Mouse (Mus musculus) layer of hippocampus, adult 9-11 months (tissue): Measurements from ENCODE around the gene Gm42517.

Experiments
- DNase-seq: peaks from one replicate; pipeline ENCODE4 v3.0.0; 2022

The Gm42517 gene

DNA sequence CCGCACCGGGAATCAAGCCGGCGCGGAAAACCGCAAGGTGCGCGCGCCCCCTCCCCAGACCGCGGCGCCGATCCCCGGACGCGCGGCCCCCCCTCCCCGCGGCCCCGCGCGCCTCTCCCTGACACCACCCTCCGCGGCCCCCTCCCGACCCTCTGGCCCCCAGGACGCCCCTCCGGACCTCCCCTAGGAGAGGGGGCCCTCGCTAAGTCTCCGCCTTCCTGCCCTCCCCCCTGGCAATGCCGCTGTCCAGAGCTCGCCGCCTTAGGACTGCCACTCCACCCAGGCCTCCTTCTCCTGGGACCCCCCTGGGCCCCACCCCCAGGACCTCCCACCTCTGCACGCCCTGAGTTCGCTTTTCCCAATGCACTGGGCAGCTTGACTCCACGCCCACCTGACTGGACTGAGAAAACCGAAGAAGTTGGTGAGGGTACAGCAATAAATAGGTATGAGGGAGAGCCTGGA is at the start of gene Gm42517:
Gm42517 (minus strand) TSS at position 52 of the 462 bp plus-strand sequence.
- DNase-seq: no peak

- no peak for DNase-seq
Observed at GRCm38 (mm10) chr5:108414711-108415110, 47.0 kb upstream of the Gm42517 start.

GRCm38 (mm10) chr5:108406977-108407376 is 39.3 kb upstream of the Gm42517 start:
- DNase-seq: no peak

DNA sequence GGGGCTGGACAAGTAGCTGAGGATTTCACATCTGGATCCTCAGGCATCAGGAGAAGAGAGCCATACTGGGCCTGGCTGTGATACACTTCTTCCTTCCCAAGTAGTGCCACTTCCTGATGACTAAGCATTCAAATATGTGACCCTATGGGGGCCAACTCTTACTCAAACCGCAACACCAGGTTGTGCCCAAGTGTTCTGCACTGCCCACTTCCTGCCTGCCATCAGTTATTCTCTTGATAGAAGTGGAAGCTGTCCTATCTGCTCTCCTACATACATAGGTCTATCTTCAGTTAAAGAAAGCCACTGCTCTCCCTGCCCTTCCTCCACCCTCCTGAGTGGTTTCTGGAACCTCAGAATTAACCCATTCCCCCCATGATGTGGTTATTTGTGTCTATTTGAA is 37.7 kb upstream of the Gm42517 start:
- DNase-seq: no peak

DNA sequence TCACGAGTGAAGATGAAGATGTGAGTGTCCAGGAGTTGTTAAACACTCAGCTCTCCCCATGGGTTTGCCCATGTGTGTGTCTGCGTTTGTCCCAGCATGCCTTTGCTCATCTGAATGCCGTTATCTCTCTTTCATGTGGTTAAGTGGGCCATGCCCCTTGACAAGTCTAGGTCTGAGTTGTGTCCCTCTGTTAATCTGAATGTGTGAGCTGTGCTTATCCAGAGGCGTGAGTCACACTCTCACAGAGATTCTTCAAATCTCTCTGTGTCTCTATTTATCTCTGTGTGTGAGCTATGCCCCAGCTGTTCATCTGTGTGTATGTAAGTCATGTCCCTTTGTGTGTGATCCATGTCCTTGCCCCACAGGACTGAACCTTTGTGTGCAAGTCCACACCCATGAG is 35.7 kb upstream of the Gm42517 start:
- DNase-seq: no peak

GRCm38 (mm10) chr5:108389744-108390143 is 22.0 kb upstream of the Gm42517 start:
- DNase-seq: no peak

- DNase-seq: no peak
Observed at GRCm38 (mm10) chr5:108388201-108388600, 20.5 kb upstream of the Gm42517 start, which contains the start of gene Pde6b. Gene Pde6b (plus strand): TSS chr5:108388391.

- DNase-seq: no peak
Observed at GRCm38 (mm10) chr5:108386449-108386848, 18.7 kb upstream of the Gm42517 start.

DNA sequence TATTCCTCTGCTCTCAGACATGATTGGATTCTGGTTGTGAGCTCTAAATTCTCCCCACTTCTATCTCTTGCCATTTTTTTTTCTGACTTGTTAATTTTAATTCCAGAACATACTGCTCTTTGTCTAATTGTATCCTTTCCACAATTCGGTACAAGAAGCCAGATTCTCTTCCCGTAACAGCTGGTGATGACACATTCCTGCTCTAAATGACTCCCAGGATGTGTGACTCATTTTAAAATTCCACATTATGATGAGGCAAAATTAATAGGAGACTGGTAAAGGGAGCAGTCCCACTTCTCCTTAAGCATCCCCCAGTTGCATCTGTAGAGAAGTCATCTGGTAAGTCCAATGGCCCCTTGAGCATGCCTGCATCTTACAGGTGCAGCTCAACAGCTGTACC is 17.9 kb upstream of the Gm42517 start:
- DNase-seq: peak; percentile 85

GRCm38 (mm10) chr5:108378346-108378745 is 10.6 kb upstream of the Gm42517 start:
- DNase-seq: no peak

- no peak for DNase-seq
Observed at GRCm38 (mm10) chr5:108376059-108376458, 8.3 kb upstream of the Gm42517 start.

DNA sequence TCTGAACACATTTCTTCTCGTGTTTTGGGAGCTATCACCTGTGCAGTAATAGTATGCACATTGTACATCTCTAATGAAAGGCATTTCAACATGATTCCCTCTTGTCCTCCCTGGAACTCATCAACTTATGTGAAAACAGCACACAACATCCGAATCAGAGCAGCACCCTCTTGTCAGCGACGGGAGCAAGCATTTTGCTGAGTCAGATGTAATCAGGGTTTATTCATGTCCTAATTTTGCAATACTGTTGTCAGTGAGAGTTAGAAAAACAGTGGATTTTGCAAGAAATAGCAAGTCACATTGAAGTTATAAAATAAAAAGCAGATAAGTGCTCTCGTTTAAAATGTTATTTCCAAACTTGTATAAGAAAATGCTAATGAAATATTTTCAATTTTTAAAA is 6.4 kb upstream of the Gm42517 start:
- no peak for DNase-seq

GRCm38 (mm10) chr5:108369964-108370363 is 2.2 kb upstream of the Gm42517 start:
- DNase-seq: no peak

DNA sequence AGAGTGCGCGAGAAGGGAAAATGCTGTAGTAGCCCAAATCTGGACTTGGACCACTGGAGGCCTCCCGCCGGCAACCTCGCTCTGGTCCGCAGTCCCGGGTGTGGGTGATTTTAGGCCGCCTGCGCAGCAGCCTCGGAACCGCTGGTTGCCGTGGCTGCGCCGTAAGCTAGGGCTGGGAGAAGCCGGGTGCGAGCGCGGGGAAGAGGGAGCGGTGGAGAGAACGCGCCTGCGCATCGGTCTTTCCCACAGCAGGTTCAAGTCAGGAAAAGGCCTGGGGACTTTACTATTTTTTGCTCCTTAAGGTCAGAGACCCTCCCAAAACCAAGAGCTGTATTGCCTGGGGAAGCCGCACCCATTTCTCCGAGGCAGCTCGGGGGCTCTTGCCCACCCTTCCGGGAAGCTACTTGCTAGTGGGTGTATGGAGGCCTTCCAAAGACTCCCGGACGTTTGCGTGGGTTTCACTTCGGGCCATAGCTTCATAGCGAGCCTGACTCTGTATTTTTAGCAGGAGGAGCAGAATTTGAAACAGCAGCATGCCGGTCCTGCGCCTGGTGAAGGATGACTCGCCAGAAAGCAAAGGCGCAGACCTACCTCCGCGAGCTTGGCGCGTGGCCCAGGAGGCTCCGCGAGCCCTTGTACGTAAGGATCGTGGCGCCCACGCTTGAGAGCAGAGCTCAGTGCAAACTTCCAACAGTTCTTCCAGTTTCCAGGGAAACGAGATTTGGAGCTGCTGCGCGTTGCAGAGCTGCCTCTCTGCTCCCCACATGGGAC is 1.3 kb upstream of the Gm42517 start:
- peak; percentile 91 for DNase-seq

DNA sequence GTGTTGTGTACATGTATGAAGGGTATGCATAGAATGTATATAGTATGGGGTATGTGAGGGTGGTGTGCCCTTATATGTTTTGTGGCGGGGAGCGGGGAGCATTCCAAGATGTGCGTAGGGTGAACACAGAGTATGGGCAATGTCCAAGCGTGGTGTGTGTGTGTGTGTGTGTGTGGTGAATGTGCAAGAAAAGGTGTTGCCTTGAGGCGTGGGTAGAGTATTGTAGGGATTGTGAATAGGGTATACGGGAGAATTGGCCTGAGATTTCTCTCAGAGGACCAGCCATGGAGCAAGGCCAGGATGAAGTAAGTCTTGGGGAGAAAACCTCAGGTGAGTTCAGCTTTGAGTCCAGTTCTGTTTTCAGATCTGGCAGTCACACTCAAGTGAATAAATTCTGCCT is 724 bp upstream of the Gm42517 start:
- no peak for DNase-seq

GRCm38 (mm10) chr5:108366984-108367841 is 509 bp downstream of the Gm42517 start:
- DNase-seq: peak; percentile 47

DNA sequence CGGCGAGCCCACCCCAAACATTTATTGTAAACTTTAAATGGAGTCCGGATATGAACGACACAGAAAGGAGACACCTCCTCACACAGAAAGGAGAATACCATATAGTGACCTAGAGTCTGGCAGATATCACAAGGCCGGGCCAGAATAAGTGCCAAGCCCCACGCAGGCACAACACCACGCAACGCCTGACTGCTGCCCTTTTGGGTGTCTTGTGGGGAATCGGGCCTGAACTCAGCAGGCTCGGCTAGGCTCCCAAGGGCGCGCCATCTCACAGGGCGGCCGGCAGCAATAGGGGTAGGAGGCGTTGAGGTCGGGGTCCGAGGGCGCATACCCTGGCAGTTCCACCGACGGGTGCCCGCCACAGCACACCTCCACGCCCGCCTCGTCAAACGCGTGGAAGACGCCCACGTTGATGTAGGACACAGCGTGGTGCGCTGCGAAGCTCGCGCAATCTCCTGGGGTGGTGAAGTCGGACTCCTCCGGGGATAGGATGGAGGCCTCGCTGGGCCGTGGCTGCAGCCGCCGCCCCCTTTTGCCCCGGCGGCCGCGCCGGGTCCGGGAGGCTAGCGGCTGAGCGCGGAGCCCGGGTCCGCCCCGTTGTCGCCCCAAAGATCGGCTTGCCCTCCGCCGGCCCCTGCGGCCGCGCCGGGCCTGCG is 1.3 kb downstream of the Gm42517 start:
- no peak for DNase-seq

GRCm38 (mm10) chr5:108362330-108362729 is 5.4 kb downstream of the Gm42517 start:
- DNase-seq: no peak

GRCm38 (mm10) chr5:108360211-108360610 is 7.5 kb downstream of the Gm42517 start:
- no peak for DNase-seq

DNA sequence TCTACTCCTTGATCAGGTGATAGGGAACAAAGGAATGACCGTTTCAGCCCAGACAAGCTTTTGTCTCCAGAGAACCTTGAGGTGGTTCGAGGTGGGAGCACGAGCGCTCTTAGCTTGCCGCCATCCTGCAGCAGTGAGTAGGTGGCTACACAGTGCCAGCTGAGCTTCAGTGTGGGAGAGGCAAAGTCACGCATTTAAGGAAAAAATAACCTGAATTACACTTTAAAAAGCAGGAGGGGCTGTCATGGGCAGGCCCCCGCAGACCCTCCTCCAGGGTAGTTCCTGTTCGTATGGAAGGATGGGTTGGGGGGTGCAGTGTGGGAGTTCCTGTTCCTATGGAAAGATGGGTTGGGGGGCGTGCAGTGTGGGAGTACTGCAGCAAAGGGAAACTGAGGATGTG is 8.2 kb downstream of the Gm42517 start:
- DNase-seq: no peak

GRCm38 (mm10) chr5:108357862-108358261 is 9.9 kb downstream of the Gm42517 start:
- no peak for DNase-seq

- DNase-seq: no peak
Observed at GRCm38 (mm10) chr5:108354056-108354455, 13.7 kb downstream of the Gm42517 start.

DNA sequence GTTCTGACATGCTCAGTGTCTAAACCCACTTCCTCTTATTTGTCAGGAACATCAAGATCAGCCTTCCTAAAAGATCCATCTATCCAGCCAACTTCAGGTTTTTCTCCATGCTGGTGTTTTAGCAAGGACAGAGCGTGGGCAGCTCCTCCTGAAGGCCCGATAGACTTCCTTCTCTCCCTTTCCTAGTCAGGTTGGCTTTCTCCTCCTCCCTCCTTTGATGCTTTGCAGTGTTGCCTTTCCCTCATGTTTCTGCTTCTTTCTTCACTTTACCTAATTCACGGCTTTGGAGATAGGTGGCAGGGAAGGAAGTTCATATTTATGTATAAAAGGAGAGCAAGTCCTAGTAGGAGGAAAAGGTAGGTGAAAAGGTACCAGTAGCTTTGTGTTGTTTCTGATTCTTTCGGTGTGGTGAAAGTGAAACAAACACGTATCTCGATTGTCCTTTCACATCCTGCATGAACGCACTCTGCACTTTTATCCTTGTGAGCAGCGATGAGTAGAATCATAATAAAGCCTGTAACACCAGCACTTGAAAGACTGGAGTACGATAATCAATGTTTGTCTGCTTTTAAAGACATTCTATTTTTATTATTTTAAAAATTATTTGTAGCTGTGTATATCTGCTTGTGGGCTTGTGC is 18.1 kb downstream of the Gm42517 start:
- DNase-seq: no peak
